Mouse (Mus musculus) liver, postnatal 0 days (tissue): ENCODE data around the gene C530008M17Rik. TPM values are rescaled to one million over a fixed set of nuclear protein-coding genes. Genes with fewer than 3 reads are reported as not detected.

ENCODE experiments used
- ATAC-seq: fragments of 200-750 bp; cut with Nextera tagmentation; 2 replicates; pipeline ENCODE4 v1.8.0; 2017; ENCODE audit warnings: mild to moderate bottlenecking, moderate library complexity
- DNase-seq: peaks from one replicate; pipeline ENCODE4 v3.0.0-alpha.2; 2016
- H3K27ac ChIP-seq: fragments of 300-500 bp; sonication (generic); 2 replicates; pipeline ENCODE4 v1.5.1; 2014; ENCODE audit warnings: antibody characterized with exemption, moderate library complexity, mild to moderate bottlenecking, low read depth
- H3K27me3 ChIP-seq: fragments of 300-500 bp; sonication (generic); 2 replicates; pipeline ENCODE4 v1.6.1; 2014; ENCODE audit warnings: low read length, control low read depth, mixed read lengths; ENCODE audit not compliant: insufficient read depth
- H3K36me3 ChIP-seq: fragments of 300-500 bp; sonication (generic); replicated peaks from 2 replicates; pipeline ENCODE4 v1.6.1; 2014; ENCODE audit warnings: mild to moderate bottlenecking, control low read depth, low read length, moderate library complexity, mixed read lengths; ENCODE audit not compliant: insufficient read depth
- H3K4me1 ChIP-seq: fragments of 300-500 bp; sonication (generic); 2 replicates; pipeline ENCODE4 v1.6.1; 2014; ENCODE audit warnings: antibody characterized with exemption, mild to moderate bottlenecking, control low read depth; ENCODE audit not compliant: insufficient read depth
- H3K4me2 ChIP-seq: fragments of 300-500 bp; sonication (generic); 2 replicates; pipeline ENCODE4 v1.6.1; 2014; ENCODE audit warnings: low read depth, mild to moderate bottlenecking, low read length, moderate library complexity, mixed read lengths
- H3K4me3 ChIP-seq: fragments of 300-500 bp; sonication (generic); 2 replicates; pipeline ENCODE4 v1.5.1; 2014; ENCODE audit warnings: low read depth, low read length
- H3K9ac ChIP-seq: fragments of 300-500 bp; sonication (generic); replicated peaks from 2 replicates; pipeline ENCODE4 v1.6.1; 2014; ENCODE audit warnings: mild to moderate bottlenecking, moderate library complexity
- H3K9me3 ChIP-seq: fragments of 300-500 bp; sonication (generic); 2 replicates; pipeline ENCODE4 v1.6.1; 2016; ENCODE audit warnings: mild to moderate bottlenecking, control low read depth, low read length, mixed read lengths
- CTCF ChIP-seq: sonication (generic); IDR thresholded peaks from 2 replicates; pipeline ENCODE4 v1.5.1; 2016; ENCODE audit warnings: antibody characterized with exemption, low read depth
- EP300 ChIP-seq: IDR thresholded peaks from 2 replicates; pipeline ENCODE4 v1.6.1; 2016; ENCODE audit warnings: antibody characterized with exemption, low read depth, mild to moderate bottlenecking
- WGBS: fragments of 180-500 bp; shearing (Covaris S2); extraction: QIAGEN DNeasy Blood & Tissue Kit; methylation state at CpG from one replicate; pipeline ENCODE4 v1.1.7; 2014; ENCODE audit not compliant: insufficient replicate concordance; 5-methylcytosine and 5-hydroxymethylcytosine counted together
- polyA plus RNA-seq: library from polyadenylated mRNA; unstranded; fragments of >200 nt; fragmentation: Nextera tagmentation; extraction: Ambion mirVana; gene quantifications from 2 replicates; pipeline ENCODE4 v1.2.1, GENCODE M21; 2015

C530008M17Rik gene
- polyA plus RNA-seq, 1 experiment from 2014 or later, result 3.9 TPM

- Histone ChIP-seq H3K9ac (no peak overlapping the region), H3K27ac (no peak overlapping the region), H3K9me3 (no peaks in the 10 kb centered on the region), H3K27me3 (no peaks in the 10 kb centered on the region), H3K4me2 (no peak overlapping the region), H3K36me3 (no peaks in the 10 kb centered on the region), H3K4me1 (peaks cover 4% of the 10 kb centered on the region), H3K4me3 (no peak overlapping the region)
- DNase-seq (no peak), ATAC-seq (no peak)
- 87% methylated on average over 12 of the region's 12 CpGs for WGBS
- no peak for TF ChIP-seq EP300
- TF ChIP-seq CTCF, result no peak
Observed at GRCm38 (mm10) chr5:76691706-76692424, 35.6 kb downstream of the C530008M17Rik start.

GRCm38 (mm10) chr5:76697536-76697935 lies 41.2 kb downstream of the C530008M17Rik start:
- no peak overlapping the region for H3K27ac ChIP-seq
- H3K27me3 ChIP-seq, result no peaks in the 10 kb centered on the region
- no peak overlapping the region for H3K4me2 ChIP-seq
- H3K9ac ChIP-seq, result no peak overlapping the region
- TF ChIP-seq EP300, result no peak
- ATAC-seq (no peak), DNase-seq (no peak)
- no peaks in the 10 kb centered on the region for H3K36me3 ChIP-seq
- no peaks in the 10 kb centered on the region for H3K9me3 ChIP-seq
- no peaks in the 10 kb centered on the region for H3K4me1 ChIP-seq
- no peak overlapping the region for H3K4me3 ChIP-seq
- WGBS, result 91% methylated on average over 7 of the region's 7 CpGs

- no peaks in the 10 kb centered on the region for H3K4me1 ChIP-seq
- H3K27ac ChIP-seq, result no peak overlapping the region
- ATAC-seq, result no peak
- no peak overlapping the region for H3K4me2 ChIP-seq
- no peak for TF ChIP-seq CTCF
- TF ChIP-seq EP300, result no peak
- no peak overlapping the region for H3K4me3 ChIP-seq
- no peak for DNase-seq
- WGBS, result 46% methylated on average over 2 of the region's 2 CpGs
- H3K9ac ChIP-seq, result no peak overlapping the region
- H3K27me3 ChIP-seq, result no peaks in the 10 kb centered on the region
- no peaks in the 10 kb centered on the region for H3K9me3 ChIP-seq
- H3K36me3 ChIP-seq, result no peaks in the 10 kb centered on the region
Observed at GRCm38 (mm10) chr5:76698187-76698586, 41.9 kb downstream of the C530008M17Rik start.

GRCm38 (mm10) chr5:76701127-76701853 lies 45.0 kb downstream of the C530008M17Rik start:
- H3K4me3 ChIP-seq, result no peak overlapping the region
- TF ChIP-seq CTCF (no peak), EP300 (no peak)
- no peaks in the 10 kb centered on the region for H3K9me3 ChIP-seq
- no peak for DNase-seq
- H3K4me1 ChIP-seq, result no peaks in the 10 kb centered on the region
- H3K27me3 ChIP-seq, result no peaks in the 10 kb centered on the region
- H3K4me2 ChIP-seq, result no peak overlapping the region
- no peak for ATAC-seq
- H3K36me3 ChIP-seq, result no peaks in the 10 kb centered on the region
- 89% methylated on average over 13 of the region's 13 CpGs for WGBS
- no peak overlapping the region for H3K9ac ChIP-seq
- H3K27ac ChIP-seq, result no peak overlapping the region

GRCm38 (mm10) chr5:76702104-76702503 lies 45.8 kb downstream of the C530008M17Rik start:
- no peak overlapping the region for H3K4me2 ChIP-seq
- H3K27ac ChIP-seq, result no peak overlapping the region
- no peak overlapping the region for H3K9ac ChIP-seq
- no peaks in the 10 kb centered on the region for H3K36me3 ChIP-seq
- H3K27me3 ChIP-seq, result no peaks in the 10 kb centered on the region
- no peak overlapping the region for H3K4me3 ChIP-seq
- no peaks in the 10 kb centered on the region for H3K9me3 ChIP-seq
- H3K4me1 ChIP-seq, result no peaks in the 10 kb centered on the region
- DNase-seq (no peak), ATAC-seq (no peak)
- TF ChIP-seq EP300, result no peak
- TF ChIP-seq CTCF, result no peak
- WGBS, result 80% methylated on average over 9 of the region's 9 CpGs

GRCm38 (mm10) chr5:76702646-76703045 lies 46.3 kb downstream of the C530008M17Rik start:
- Histone ChIP-seq H3K27me3 (no peaks in the 10 kb centered on the region), H3K9me3 (no peaks in the 10 kb centered on the region), H3K4me2 (no peak overlapping the region), H3K4me1 (no peaks in the 10 kb centered on the region), H3K36me3 (no peaks in the 10 kb centered on the region), H3K4me3 (no peak overlapping the region), H3K27ac (no peak overlapping the region), H3K9ac (no peak overlapping the region)
- no peak for DNase-seq
- no peak for TF ChIP-seq EP300
- no peak for TF ChIP-seq CTCF
- ATAC-seq, result no peak
- 42% methylated on average over 12 of the region's 12 CpGs for WGBS
